11 mouse cellular contexts compared by ENCODE assay signal in the genomic region with DNA sequence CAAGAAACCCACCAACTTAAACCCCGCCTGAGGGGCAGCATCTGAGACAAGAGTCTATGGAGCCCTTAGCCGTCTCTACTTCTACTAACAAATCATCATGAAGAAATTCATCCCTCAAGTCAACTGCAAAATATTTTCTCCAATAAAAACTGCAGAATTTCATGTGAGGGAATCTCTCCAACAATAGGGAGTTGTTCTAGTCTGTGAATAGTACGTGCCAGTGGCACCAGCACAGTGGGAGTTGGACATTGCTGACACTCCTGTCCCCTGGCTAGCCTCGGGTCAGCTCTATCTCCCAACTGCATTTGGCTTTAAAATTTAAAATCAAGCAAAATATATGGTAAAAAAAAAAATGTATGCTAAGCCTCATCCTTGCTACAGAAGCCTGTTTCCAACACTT. TPM values are rescaled to one million over a fixed set of nuclear protein-coding genes. Genes with fewer than 3 reads are reported as not detected.
DNase-seq lines count a peak whose midpoint lies in the region; ATAC-seq and TF ChIP-seq lines count a peak whose summit lies in the region.
"Had no signal": no experiment of that assay in that cellular context is flagged by ENCODE, and none has a peak within 500 bp of the region (broad histone marks: within the 10 kb centered on the region; RNA-seq: fewer than 3 reads in every experiment).

No protein-coding gene starts in this region.

- no peak overlapping the region for H3K27ac ChIP-seq in intestine, embryonic 15.5 days
- no peak overlapping the region for H3K27ac ChIP-seq in intestine, postnatal 0 days (ENCODE audit: low read depth, low read length)
- H3K27ac ChIP-seq in embryonic facial prominence, embryonic 13.5 days: no peak overlapping the region
- no peak overlapping the region for H3K27ac ChIP-seq in hindbrain, embryonic 15.5 days (replicated peaks)
- H3K27ac ChIP-seq in neural tube, embryonic 12.5 days: no peak overlapping the region
- H3K27ac ChIP-seq: liver, embryonic 13.5 days had no signal

- TF ChIP-seq CTCF in intestine, postnatal 0 days (IDR thresholded peaks at IDR 0.05; ENCODE audit: low read depth): no peak

- WGBS in intestine, embryonic 15.5 days: 79% methylated on average over 4 of the region's 4 CpGs
- 84% methylated on average over 4 of the region's 4 CpGs for WGBS in intestine, postnatal 0 days
- WGBS in embryonic facial prominence, embryonic 13.5 days: 59% methylated on average over 4 of the region's 4 CpGs
- WGBS in hindbrain, embryonic 15.5 days: 37% methylated on average over 4 of the region's 4 CpGs
- 54% methylated on average over 4 of the region's 4 CpGs for WGBS in neural tube, embryonic 12.5 days

- H3K4me3 ChIP-seq in intestine, embryonic 15.5 days (replicated peaks): peak overlapping the region; percentile 66; the same call in 1 of the 2 replicates
- H3K4me3 ChIP-seq in intestine, postnatal 0 days (ENCODE audit: low read depth, low read length): no peak overlapping the region
- peak overlapping the region; percentile 74 for H3K4me3 ChIP-seq in embryonic facial prominence, embryonic 13.5 days
- peak overlapping the region; percentile 85 for H3K4me3 ChIP-seq in hindbrain, embryonic 15.5 days
- peak overlapping the region; percentile 86 for H3K4me3 ChIP-seq in neural tube, embryonic 12.5 days

- H3K9me3 ChIP-seq in intestine, embryonic 15.5 days: no peaks in the 10 kb centered on the region
- no peaks in the 10 kb centered on the region for H3K9me3 ChIP-seq in intestine, postnatal 0 days (ENCODE audit: control insufficient read depth)
- no peaks in the 10 kb centered on the region for H3K9me3 ChIP-seq in embryonic facial prominence, embryonic 13.5 days
- no peaks in the 10 kb centered on the region for H3K9me3 ChIP-seq in hindbrain, embryonic 15.5 days
- H3K9me3 ChIP-seq in neural tube, embryonic 12.5 days: no peaks in the 10 kb centered on the region
- H3K9me3 ChIP-seq: liver, embryonic 13.5 days had no signal

- no peaks in the 10 kb centered on the region; the same call in 1 of the 2 replicates for H3K4me1 ChIP-seq in intestine, embryonic 15.5 days (replicated peaks)
- no peaks in the 10 kb centered on the region for H3K4me1 ChIP-seq in intestine, postnatal 0 days (replicated peaks; ENCODE audit: control insufficient read depth, insufficient read depth, low read length)
- peaks cover 28% of the 10 kb centered on the region for H3K4me1 ChIP-seq in embryonic facial prominence, embryonic 13.5 days
- H3K4me1 ChIP-seq in hindbrain, embryonic 15.5 days (replicated peaks): peaks cover 46% of the 10 kb centered on the region
- H3K4me1 ChIP-seq in neural tube, embryonic 12.5 days: peaks cover 42% of the 10 kb centered on the region

- H3K4me2 ChIP-seq in intestine, embryonic 15.5 days (replicated peaks): peak overlapping the region; percentile 72; the same call in 1 of the 2 replicates
- no peak overlapping the region for H3K4me2 ChIP-seq in intestine, postnatal 0 days (replicated peaks; ENCODE audit: low read depth)
- peak overlapping the region; percentile 73 for H3K4me2 ChIP-seq in embryonic facial prominence, embryonic 13.5 days
- H3K4me2 ChIP-seq in hindbrain, embryonic 15.5 days: peak overlapping the region; percentile 90
- peak overlapping the region; percentile 63 for H3K4me2 ChIP-seq in neural tube, embryonic 12.5 days (replicated peaks)

- no peak for ATAC-seq in intestine, embryonic 15.5 days
- no peak for ATAC-seq in intestine, postnatal 0 days
- ATAC-seq in embryonic facial prominence, embryonic 13.5 days (ENCODE audit: insufficient number of reproducible peaks, insufficient read depth, low FRiP score, low TSS enrichment, low read depth): no peak
- ATAC-seq in hindbrain, embryonic 15.5 days (ENCODE audit: low FRiP score, low read depth): no peak
- ATAC-seq in neural tube, embryonic 12.5 days (ENCODE audit: low FRiP score, low read depth): no peak

- no peak for DNase-seq in yolk sac, embryonic 10.5 days (ENCODE audit: low spot score)
- DNase-seq in adrenal gland, adult 2 months: no peak
- no peak for DNase-seq in cerebellum, postnatal 25 days
- DNase-seq: cerebellum, adult 9-10 months; kidney, postnatal 25 days; liver, embryonic 13.5 days had no signal

- no peak overlapping the region for H3K9ac ChIP-seq in intestine, embryonic 15.5 days
- no peak overlapping the region for H3K9ac ChIP-seq in intestine, postnatal 0 days (ENCODE audit: low read depth, low read length)
- H3K9ac ChIP-seq in embryonic facial prominence, embryonic 13.5 days: no peak overlapping the region
- H3K9ac ChIP-seq in hindbrain, embryonic 15.5 days: 0 out of 2 replicates have a peak overlapping the region, but pooled peaks have one; percentile 91
- peak overlapping the region; percentile 80 for H3K9ac ChIP-seq in neural tube, embryonic 12.5 days
- H3K9ac ChIP-seq: liver, embryonic 13.5 days had no signal

- H3K36me3 ChIP-seq in intestine, embryonic 15.5 days: no peaks in the 10 kb centered on the region
- no peaks in the 10 kb centered on the region for H3K36me3 ChIP-seq in intestine, postnatal 0 days (ENCODE audit: control insufficient read depth, insufficient read depth)
- no peaks in the 10 kb centered on the region for H3K36me3 ChIP-seq in embryonic facial prominence, embryonic 13.5 days
- H3K36me3 ChIP-seq in hindbrain, embryonic 15.5 days: no peaks in the 10 kb centered on the region
- no peaks in the 10 kb centered on the region for H3K36me3 ChIP-seq in neural tube, embryonic 12.5 days
- H3K36me3 ChIP-seq: liver, embryonic 13.5 days had no signal

- peaks cover 3% of the 10 kb centered on the region; the same call in 1 of the 2 replicates for H3K27me3 ChIP-seq in intestine, embryonic 15.5 days (replicated peaks)
- 0 out of 2 replicates have a peak, but pooled peaks cover 3% of the 10 kb centered on the region for H3K27me3 ChIP-seq in intestine, postnatal 0 days (replicated peaks; ENCODE audit: control insufficient read depth, insufficient read depth, low read length)
- 0 out of 2 replicates have a peak, but pooled peaks cover 3% of the 10 kb centered on the region for H3K27me3 ChIP-seq in embryonic facial prominence, embryonic 13.5 days
- no peaks in the 10 kb centered on the region for H3K27me3 ChIP-seq in hindbrain, embryonic 15.5 days
- H3K27me3 ChIP-seq in neural tube, embryonic 12.5 days (replicated peaks): no peaks in the 10 kb centered on the region

RNA-seq across cellular contexts. Expression of a gene that starts 1.4 kb away (rescaled TPM):
- 42.7 and 55.1 TPM in 2 replicates for polyA plus RNA-seq in intestine, embryonic 15.5 days (2015; fragmentation: Nextera tagmentation; extraction: Ambion mirVana)
- 17.8 and 20.3 TPM in 2 replicates for polyA plus RNA-seq in intestine, postnatal 0 days (2015; fragmentation: Nextera tagmentation; extraction: Ambion mirVana)
- 94.7 and 97.8 TPM in 2 replicates for polyA plus RNA-seq in embryonic facial prominence, embryonic 13.5 days (2015; fragmentation: Nextera tagmentation; extraction: Ambion mirVana)
- polyA plus RNA-seq in hindbrain, embryonic 15.5 days (2015; fragmentation: Nextera tagmentation; extraction: Ambion mirVana): 46.7 and 49.9 TPM in 2 replicates
- polyA plus RNA-seq in neural tube, embryonic 12.5 days (2016; fragmentation: Nextera tagmentation; extraction: Ambion mirVana): 114 and 128 TPM in 2 replicates
- total RNA-seq in adrenal gland, adult 2 months (2021): 10 to 100 TPM; 29.8 to 35.7 TPM
- 19.2 and 23.5 TPM in 2 replicates for polyA plus RNA-seq in adrenal gland, adult 2 months (2012; rRNA removed)

Comparison
In these comparisons a context has a peak if more than half of its experiments do, and no peak if none do; other contexts are left out.
1. H3K9ac ChIP-seq: peak in hindbrain, embryonic 15.5 days (single experiment) and neural tube, embryonic 12.5 days (single experiment); none in intestine, embryonic 15.5 days (single experiment), intestine, postnatal 0 days (single experiment) and embryonic facial prominence, embryonic 13.5 days (single experiment).